Mouse (Mus musculus): ENCODE data around the gene Zfp764. TPM values are rescaled to one million over a fixed set of nuclear protein-coding genes. Genes with fewer than 3 reads are reported as not detected.
"Not testable (repeated sequence)": the region's sequence is repeated elsewhere in the genome, so short reads cannot be mapped to it uniquely, and the experiment has no call there.

Zfp764 gene
- total and polyA plus RNA-seq, 3 experiments: 4.5 to 8.1 (median 5.0) TPM

- DNase-seq: no peak
Observed at GRCm38 (mm10) chr7:127391538-127391937, 15.1 kb downstream of the Zfp764 start.

- no peak for DNase-seq
Observed at GRCm38 (mm10) chr7:127390306-127390705, 16.3 kb downstream of the Zfp764 start.

- DNase-seq: not testable (repeated sequence)
Observed at GRCm38 (mm10) chr7:127388201-127388600, 18.4 kb downstream of the Zfp764 start.

- peak; percentile 90 for DNase-seq
Observed at GRCm38 (mm10) chr7:127386641-127387392, 19.8 kb downstream of the Zfp764 start, which contains the start of gene 9130019O22Rik. Gene 9130019O22Rik, minus strand, starts transcription at chr7:127387166.

GRCm38 (mm10) chr7:127385560-127385959, 21.1 kb downstream of the Zfp764 start:
- not testable (repeated sequence) for DNase-seq

- no peak for DNase-seq
Observed at GRCm38 (mm10) chr7:127378310-127378921, 28.2 kb downstream of the Zfp764 start.

- DNase-seq: peak; percentile 94
Observed at GRCm38 (mm10) chr7:127375271-127376245, 31.1 kb downstream of the Zfp764 start, which contains the start of gene Zfp747. Gene Zfp747, minus strand, starts transcription at chr7:127376050.

GRCm38 (mm10) chr7:127371870-127372269, 34.8 kb downstream of the Zfp764 start:
- not testable (repeated sequence) for DNase-seq

GRCm38 (mm10) chr7:127371213-127371612, 35.4 kb downstream of the Zfp764 start:
- no peak for DNase-seq

GRCm38 (mm10) chr7:127366249-127366648, 40.4 kb downstream of the Zfp764 start:
- DNase-seq: no peak

- DNase-seq: peak; percentile 30
Observed at GRCm38 (mm10) chr7:127364166-127364565, 42.5 kb downstream of the Zfp764 start.

GRCm38 (mm10) chr7:127363475-127363921, 43.1 kb downstream of the Zfp764 start:
- DNase-seq: peak; percentile 57

GRCm38 (mm10) chr7:127362418-127362817, 44.2 kb downstream of the Zfp764 start:
- DNase-seq: not testable (repeated sequence)

GRCm38 (mm10) chr7:127361449-127361848, 45.2 kb downstream of the Zfp764 start:
- no peak for DNase-seq

- no peak for DNase-seq
Observed at GRCm38 (mm10) chr7:127360265-127360664, 46.4 kb downstream of the Zfp764 start.

GRCm38 (mm10) chr7:127358472-127358871, 48.1 kb downstream of the Zfp764 start:
- no peak for DNase-seq

GRCm38 (mm10) chr7:127357871-127358270, 48.8 kb downstream of the Zfp764 start:
- DNase-seq: no peak

- DNase-seq: no peak
Observed at GRCm38 (mm10) chr7:127355796-127356195, 50.8 kb downstream of the Zfp764 start.

Measured in adrenal gland, adult 2 months (tissue).